Comparison of ENCODE assay signal across 43 mouse cellular contexts in the genomic region with DNA sequence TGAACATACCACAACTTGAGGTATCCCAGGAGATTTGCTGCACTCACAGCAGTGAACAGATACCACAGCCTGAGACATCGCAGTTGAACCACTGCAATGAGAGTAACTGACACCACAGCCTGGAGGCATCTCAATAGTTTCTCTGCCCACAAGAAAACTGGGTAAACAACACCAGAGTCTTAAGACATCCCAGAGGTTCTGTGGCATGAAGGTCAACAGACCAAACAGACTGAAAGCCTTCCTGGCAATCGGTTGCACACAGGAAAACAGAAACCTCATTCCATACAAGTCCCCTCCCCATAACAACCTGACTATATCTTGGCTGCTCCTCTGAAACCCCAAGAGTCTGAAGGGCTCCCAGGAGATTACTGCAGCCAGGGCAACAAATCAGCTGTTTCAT. TPM values are rescaled to one million over a fixed set of nuclear protein-coding genes. Genes with fewer than 3 reads are reported as not detected.
"Had no signal": no experiment of that assay in that cellular context is flagged by ENCODE, and none has a peak within 500 bp of the region (broad histone marks: within the 10 kb centered on the region; RNA-seq: fewer than 3 reads in every experiment).

No protein-coding gene starts in this region.

- H3K4me1 ChIP-seq: heart, embryonic 10.5 days; heart, embryonic 12.5 days; heart, embryonic 13.5 days; heart, embryonic 15.5 days; hindbrain, embryonic 10.5 days; hindbrain, embryonic 12.5 days; hindbrain, embryonic 13.5 days; hindbrain, embryonic 15.5 days; intestine, embryonic 15.5 days; kidney, embryonic 15.5 days had no signal

- H3K36me3 ChIP-seq: heart, embryonic 10.5 days; heart, embryonic 12.5 days; heart, embryonic 13.5 days; heart, embryonic 15.5 days; hindbrain, embryonic 10.5 days; hindbrain, embryonic 12.5 days; hindbrain, embryonic 13.5 days; hindbrain, embryonic 15.5 days; intestine, embryonic 15.5 days; kidney, embryonic 15.5 days had no signal

- H3K27ac ChIP-seq: heart, embryonic 10.5 days; heart, embryonic 13.5 days; heart, embryonic 15.5 days; hindbrain, embryonic 10.5 days; hindbrain, embryonic 12.5 days; hindbrain, embryonic 13.5 days; hindbrain, embryonic 14.5 days; hindbrain, embryonic 15.5 days; hindbrain, postnatal 0 days; intestine, embryonic 15.5 days; kidney, embryonic 15.5 days; kidney, postnatal 0 days; layer of hippocampus, adult 2 months had no signal

- ATAC-seq: hindbrain, embryonic 16.5 days; hindbrain, postnatal 0 days; inflammation-experienced regulatory T-cells, adult 6 months; intestine, embryonic 15.5 days; intestine, embryonic 16.5 days; intestine, postnatal 0 days had no signal

- H3K4me3 ChIP-seq: heart, embryonic 10.5 days; heart, embryonic 12.5 days; heart, embryonic 13.5 days; heart, embryonic 15.5 days; hindbrain, embryonic 10.5 days; hindbrain, embryonic 12.5 days; hindbrain, embryonic 13.5 days; hindbrain, embryonic 15.5 days; intestine, embryonic 15.5 days; kidney, embryonic 15.5 days; layer of hippocampus, adult 2 months had no signal

- H3K9ac ChIP-seq: heart, embryonic 12.5 days; heart, embryonic 13.5 days; heart, embryonic 15.5 days; hindbrain, embryonic 12.5 days; hindbrain, embryonic 13.5 days; hindbrain, embryonic 14.5 days; hindbrain, embryonic 15.5 days; intestine, embryonic 15.5 days; kidney, embryonic 15.5 days had no signal

- H3K27me3 ChIP-seq: heart, embryonic 12.5 days; heart, embryonic 13.5 days; heart, embryonic 15.5 days; hindbrain, embryonic 12.5 days; hindbrain, embryonic 13.5 days; hindbrain, embryonic 15.5 days; intestine, embryonic 15.5 days; kidney, embryonic 15.5 days had no signal

- DNase-seq: heart, postnatal 10 days; heart, postnatal 14 days; heart, postnatal 36 days; heart, postnatal 4 days; kidney, adult 11 months; kidney, adult 18-20 months; kidney, adult 2 months; kidney, adult 8-10 months; kidney, adult 9 months; kidney, postnatal 10 days; kidney, postnatal 14 days; kidney, postnatal 25 days; kidney, postnatal 36 days; kidney, postnatal 4 days; layer of hippocampus, adult 9-11 months; layer of hippocampus, postnatal 36 days had no signal

- H3K4me2 ChIP-seq: heart, embryonic 11.5 days; heart, embryonic 12.5 days; heart, embryonic 13.5 days; heart, embryonic 15.5 days; hindbrain, embryonic 12.5 days; hindbrain, embryonic 13.5 days; hindbrain, embryonic 14.5 days; hindbrain, embryonic 15.5 days; intestine, embryonic 15.5 days; kidney, embryonic 15.5 days had no signal

- H3K9me3 ChIP-seq: heart, embryonic 15.5 days; intestine, embryonic 15.5 days had no signal

RNA-seq across cellular contexts. Expression of a gene that starts 22.2 kb away (rescaled TPM):
- polyA plus RNA-seq: heart, embryonic 10.5 days; heart, embryonic 11.5 days; heart, embryonic 12.5 days; heart, embryonic 13.5 days; heart, embryonic 14.5 days; heart, embryonic 15.5 days; heart, embryonic 16.5 days; heart, postnatal 0 days; hindbrain, embryonic 10.5 days; hindbrain, embryonic 11.5 days; hindbrain, embryonic 12.5 days; hindbrain, embryonic 13.5 days; hindbrain, embryonic 14.5 days; hindbrain, embryonic 15.5 days; hindbrain, embryonic 16.5 days; hindbrain, postnatal 0 days; inflammation-experienced regulatory T-cells, adult 6 months; intestine, embryonic 14.5 days; intestine, embryonic 15.5 days; intestine, embryonic 16.5 days; intestine, postnatal 0 days; kidney, embryonic 14.5 days; kidney, embryonic 15.5 days; kidney, embryonic 16.5 days; kidney, postnatal 0 days; large intestine, adult 2 months had no signal

RNA-seq across cellular contexts. Expression of a gene that starts 26.4 kb away (rescaled TPM):
- polyA plus RNA-seq: heart, embryonic 10.5 days; heart, embryonic 11.5 days; heart, embryonic 12.5 days; heart, embryonic 13.5 days; heart, embryonic 14.5 days; heart, embryonic 15.5 days; heart, embryonic 16.5 days; heart, postnatal 0 days; hindbrain, embryonic 10.5 days; hindbrain, embryonic 11.5 days; hindbrain, embryonic 12.5 days; hindbrain, embryonic 13.5 days; hindbrain, embryonic 14.5 days; hindbrain, embryonic 15.5 days; hindbrain, embryonic 16.5 days; hindbrain, postnatal 0 days; inflammation-experienced regulatory T-cells, adult 6 months; intestine, embryonic 14.5 days; intestine, embryonic 15.5 days; intestine, embryonic 16.5 days; intestine, postnatal 0 days; kidney, adult 2 months; kidney, embryonic 14.5 days; kidney, embryonic 15.5 days; kidney, embryonic 16.5 days; kidney, postnatal 0 days; large intestine, adult 2 months had no signal
